In genomic region chr14:26533267-26533666, GRCm38 (mm10) we compare ENCODE assay signal across 8 mouse cellular contexts. TPM values are rescaled to one million over a fixed set of nuclear protein-coding genes. Genes with fewer than 3 reads are reported as not detected.
DNase-seq lines count a peak whose midpoint lies in the region; ATAC-seq lines count a peak whose summit lies in the region.

No protein-coding gene starts in this region.

- peaks cover 53% of the 10 kb centered on the region for H3K4me1 ChIP-seq in heart, embryonic 13.5 days
- H3K4me1 ChIP-seq in forebrain, embryonic 12.5 days, result peaks cover 34% of the 10 kb centered on the region
- peaks cover 25% of the 10 kb centered on the region for H3K4me1 ChIP-seq in limb, embryonic 12.5 days (replicated peaks)
- H3K4me1 ChIP-seq in neural tube, embryonic 13.5 days (replicated peaks), result peaks cover 57% of the 10 kb centered on the region

- 17% methylated on average over 19 of the region's 19 CpGs for WGBS in heart, embryonic 13.5 days
- 24% methylated on average over 19 of the region's 19 CpGs for WGBS in forebrain, embryonic 12.5 days
- WGBS in limb, embryonic 12.5 days, result 29% methylated on average over 19 of the region's 19 CpGs
- 17% methylated on average over 19 of the region's 19 CpGs for WGBS in neural tube, embryonic 13.5 days

- peak overlapping the region; percentile 99 for H3K9ac ChIP-seq in heart, embryonic 13.5 days
- peak overlapping the region; percentile 97 for H3K9ac ChIP-seq in forebrain, embryonic 12.5 days
- peak overlapping the region; percentile 95 for H3K9ac ChIP-seq in limb, embryonic 12.5 days (replicated peaks)
- H3K9ac ChIP-seq in neural tube, embryonic 13.5 days, result peak overlapping the region; percentile 95

- H3K36me3 ChIP-seq in heart, embryonic 13.5 days, result peaks cover 13% of the 10 kb centered on the region; the same call in 1 of the 2 replicates
- peaks cover 7% of the 10 kb centered on the region; the same call in 1 of the 2 replicates for H3K36me3 ChIP-seq in forebrain, embryonic 12.5 days (replicated peaks)
- H3K36me3 ChIP-seq in limb, embryonic 12.5 days, result 0 out of 2 replicates have a peak, but pooled peaks cover 9% of the 10 kb centered on the region
- H3K36me3 ChIP-seq in neural tube, embryonic 13.5 days, result 0 out of 2 replicates have a peak, but pooled peaks cover 3% of the 10 kb centered on the region

- H3K4me3 ChIP-seq in heart, embryonic 13.5 days, result peak overlapping the region; percentile 98
- peak overlapping the region; percentile 96 for H3K4me3 ChIP-seq in forebrain, embryonic 12.5 days (replicated peaks)
- H3K4me3 ChIP-seq in limb, embryonic 12.5 days (replicated peaks), result peak overlapping the region; percentile 93
- H3K4me3 ChIP-seq in neural tube, embryonic 13.5 days, result peak overlapping the region; percentile 87

- peak overlapping the region; percentile 97 for H3K4me2 ChIP-seq in heart, embryonic 13.5 days
- H3K4me2 ChIP-seq in forebrain, embryonic 12.5 days, result peak overlapping the region; percentile 89
- peak overlapping the region; percentile 89 for H3K4me2 ChIP-seq in limb, embryonic 12.5 days
- H3K4me2 ChIP-seq in neural tube, embryonic 13.5 days, result peak overlapping the region; percentile 97

- no peak for ATAC-seq in heart, embryonic 13.5 days (ENCODE audit: extremely low read depth, insufficient number of reproducible peaks, low FRiP score, low TSS enrichment)
- ATAC-seq in forebrain, embryonic 12.5 days (ENCODE audit: low FRiP score), result no peak
- ATAC-seq in limb, embryonic 12.5 days (ENCODE audit: insufficient number of reproducible peaks, insufficient read depth, low FRiP score, low TSS enrichment, low read depth), result no peak
- ATAC-seq in neural tube, embryonic 13.5 days (ENCODE audit: low read depth), result no peak

- peak overlapping the region; percentile 89; the same call in 1 of the 2 replicates for H3K27ac ChIP-seq in heart, embryonic 13.5 days (replicated peaks)
- H3K27ac ChIP-seq in forebrain, embryonic 12.5 days, result no peak overlapping the region
- no peak overlapping the region for H3K27ac ChIP-seq in limb, embryonic 12.5 days
- H3K27ac ChIP-seq in neural tube, embryonic 13.5 days (replicated peaks), result no peak overlapping the region

- no peaks in the 10 kb centered on the region for H3K9me3 ChIP-seq in heart, embryonic 13.5 days
- H3K9me3 ChIP-seq in forebrain, embryonic 12.5 days, result no peaks in the 10 kb centered on the region
- H3K9me3 ChIP-seq in limb, embryonic 12.5 days, result no peaks in the 10 kb centered on the region
- no peaks in the 10 kb centered on the region for H3K9me3 ChIP-seq in neural tube, embryonic 13.5 days

- no peak for DNase-seq in heart, adult 9 months (ENCODE audit: low spot score in 2 of 2)
- peak; percentile 5 for DNase-seq in adrenal gland, postnatal 25 days
- no peak for DNase-seq in frontal cortex, postnatal 14 days (ENCODE audit: low spot score in 2 of 2)
- no peak for DNase-seq in ovary, postnatal 10 days (ENCODE audit: low spot score)

- H3K27me3 ChIP-seq in heart, embryonic 13.5 days (replicated peaks), result no peaks in the 10 kb centered on the region
- no peaks in the 10 kb centered on the region for H3K27me3 ChIP-seq in forebrain, embryonic 12.5 days
- no peaks in the 10 kb centered on the region for H3K27me3 ChIP-seq in limb, embryonic 12.5 days
- H3K27me3 ChIP-seq in neural tube, embryonic 13.5 days, result no peaks in the 10 kb centered on the region; the same call in 1 of the 2 replicates

RNA-seq across cellular contexts. Expression of gene Slmap, which starts 1.5 kb away (rescaled TPM):
- 98.1 and 101 TPM in 2 replicates for polyA plus RNA-seq in heart, embryonic 13.5 days (2015; fragmentation: Nextera tagmentation; extraction: Ambion mirVana)
- 85.2 and 92.0 TPM in 2 replicates for total RNA-seq in adrenal gland, postnatal 25 days (2021)
- 21.1 and 21.6 TPM in 2 replicates for polyA plus RNA-seq in forebrain, embryonic 12.5 days (2016; fragmentation: Nextera tagmentation; extraction: Ambion mirVana)
- polyA plus RNA-seq in limb, embryonic 12.5 days (2016; fragmentation: Nextera tagmentation; extraction: Ambion mirVana), result 22.9 and 23.5 TPM in 2 replicates
- 14.7 and 16.1 TPM in 2 replicates for polyA plus RNA-seq in neural tube, embryonic 13.5 days (2015; fragmentation: Nextera tagmentation; extraction: Ambion mirVana)

RNA-seq across cellular contexts. Expression of gene Dennd6a, which starts 40.4 kb away (rescaled TPM):
- polyA plus RNA-seq in heart, embryonic 13.5 days (2015; fragmentation: Nextera tagmentation; extraction: Ambion mirVana), result 18.4 and 24.1 TPM in 2 replicates
- 39.1 and 41.2 TPM in 2 replicates for total RNA-seq in adrenal gland, postnatal 25 days (2021)
- polyA plus RNA-seq in forebrain, embryonic 12.5 days (2016; fragmentation: Nextera tagmentation; extraction: Ambion mirVana), result 29.1 and 31.9 TPM in 2 replicates
- polyA plus RNA-seq in limb, embryonic 12.5 days (2016; fragmentation: Nextera tagmentation; extraction: Ambion mirVana), result 33.8 and 35.2 TPM in 2 replicates
- polyA plus RNA-seq in neural tube, embryonic 13.5 days (2015; fragmentation: Nextera tagmentation; extraction: Ambion mirVana), result 19.5 and 26.6 TPM in 2 replicates
